Mouse (Mus musculus) cerebellum, adult (tissue): Measurements from ENCODE around the gene Ch25h.

Source experiments
- ATAC-seq: cut with Nextera tagmentation; 2 replicates; pipeline ENCODE4 v1.9.2; 2017; ENCODE audit warnings: mild to moderate bottlenecking, moderate library complexity, mixed read lengths; ENCODE audit not compliant: insufficient number of reproducible peaks, low FRiP score, low TSS enrichment

The Ch25h gene

DNA sequence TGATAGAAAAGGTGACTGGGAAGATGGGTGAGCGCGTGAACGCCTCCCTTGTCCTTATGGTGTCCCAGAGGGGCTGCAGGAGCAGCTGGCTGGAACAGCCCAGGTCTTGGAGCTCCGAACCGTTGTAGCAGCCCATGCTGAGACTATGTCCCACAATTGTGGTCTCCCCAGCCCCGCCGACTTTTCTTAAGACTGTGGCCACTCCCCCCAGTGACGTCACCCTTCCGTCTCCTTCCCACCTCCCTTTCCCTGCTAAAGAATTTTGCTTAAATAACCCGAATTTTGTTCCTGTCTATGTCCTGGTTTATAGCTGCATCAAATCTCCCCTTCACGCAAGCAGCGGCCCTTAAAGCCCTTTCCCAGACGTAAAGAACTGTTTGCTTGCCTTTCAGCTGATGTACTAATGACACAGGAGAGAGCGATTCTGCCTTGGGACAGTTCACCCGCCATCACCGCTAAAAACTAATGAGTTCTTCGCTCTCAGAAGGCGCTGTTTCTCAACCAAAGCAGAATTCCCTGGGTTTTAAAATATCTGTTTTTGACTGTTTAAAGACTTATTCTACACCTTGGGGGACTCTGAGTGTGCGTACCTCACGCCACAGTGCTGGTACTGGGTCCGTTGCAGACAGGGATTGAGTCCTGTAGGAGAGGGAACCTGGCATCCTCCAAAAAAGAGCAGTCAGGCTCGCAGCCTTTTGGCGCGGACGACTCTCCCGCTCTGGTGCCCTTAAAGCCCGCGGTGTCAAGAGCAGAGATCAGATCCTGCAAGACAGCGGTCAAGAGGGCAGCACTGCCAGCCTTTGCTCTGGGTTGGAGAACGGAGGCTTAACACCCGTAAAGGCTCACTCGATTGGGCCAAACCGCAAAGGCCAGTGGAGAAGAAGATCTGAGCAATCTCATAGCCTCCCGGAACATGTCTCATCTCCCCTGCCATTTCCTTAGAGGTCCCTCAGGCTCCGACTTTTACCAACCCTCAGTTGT lies at the start of gene Ch25h:
Ch25h (minus strand) TSS at position 174 of the 981 bp plus-strand sequence.
- ATAC-seq, result peak; percentile 47

DNA sequence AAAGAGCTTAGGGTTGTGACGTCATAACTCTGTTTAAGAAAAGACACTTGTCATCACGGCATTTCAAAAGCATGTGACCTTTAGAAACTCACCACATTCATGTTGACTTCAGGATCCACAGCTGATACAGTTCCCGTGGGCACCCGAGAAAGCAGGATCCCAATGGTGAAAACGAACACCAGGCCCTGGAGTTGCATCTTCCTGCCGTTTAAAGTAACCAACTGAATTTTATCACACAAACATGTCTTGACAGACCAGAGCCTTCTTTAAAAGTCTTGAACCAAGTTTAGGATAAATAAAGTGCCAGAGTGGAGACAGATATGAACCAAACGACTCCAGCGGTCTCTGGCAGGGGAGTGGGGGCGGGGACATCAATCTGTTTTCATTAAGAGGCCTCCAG lies 49.7 kb upstream of the Ch25h start:
- no peak for ATAC-seq

DNA sequence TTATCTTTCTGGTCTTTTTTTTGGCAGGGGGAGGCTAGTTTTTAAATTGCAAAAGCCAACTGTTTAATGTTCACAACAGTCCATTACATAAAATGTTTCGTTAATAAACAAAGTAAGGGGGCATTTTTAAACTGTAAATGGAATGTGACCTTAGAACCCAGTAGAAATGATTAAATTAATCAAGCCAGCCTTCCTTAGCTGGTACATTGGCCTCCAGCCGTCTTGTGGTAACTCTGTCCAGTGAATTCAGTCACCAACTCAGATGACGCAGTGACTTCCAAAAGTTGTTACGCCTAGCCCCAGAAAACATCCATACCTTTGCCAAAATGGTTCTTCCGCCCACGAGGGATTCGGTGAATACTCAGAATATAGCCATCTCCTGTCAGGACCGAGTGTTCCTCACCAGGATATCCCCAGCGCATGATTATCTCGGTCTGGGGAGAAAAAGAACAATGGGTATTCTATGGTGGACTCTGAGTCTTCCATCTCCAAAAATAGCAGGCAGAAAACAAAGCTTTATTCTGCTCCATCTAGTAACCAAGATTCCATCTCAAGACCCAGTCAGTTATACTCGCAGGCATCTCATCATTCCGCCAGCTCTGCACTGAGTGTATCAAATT lies 48.3 kb upstream of the Ch25h start:
- ATAC-seq, result no peak

DNA sequence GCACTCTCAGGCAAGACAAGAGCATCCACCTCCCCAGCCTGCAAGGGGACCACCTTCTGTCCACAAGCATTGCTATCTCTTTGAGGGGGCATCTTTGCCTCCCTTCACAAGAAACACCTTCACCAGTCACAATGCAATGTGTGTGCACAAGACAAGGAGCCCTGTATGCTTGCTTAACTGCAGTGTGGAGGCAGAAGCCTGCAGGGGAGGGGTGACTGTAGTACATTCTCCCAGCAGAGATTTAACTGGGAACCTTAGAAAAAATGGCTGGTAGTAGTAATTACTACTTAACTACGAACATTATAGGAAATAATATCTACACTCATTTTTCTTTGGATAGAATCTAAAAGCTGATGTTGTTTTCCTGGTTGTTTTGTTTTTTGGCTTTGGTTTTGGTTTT lies 47.0 kb upstream of the Ch25h start:
- no peak for ATAC-seq

DNA sequence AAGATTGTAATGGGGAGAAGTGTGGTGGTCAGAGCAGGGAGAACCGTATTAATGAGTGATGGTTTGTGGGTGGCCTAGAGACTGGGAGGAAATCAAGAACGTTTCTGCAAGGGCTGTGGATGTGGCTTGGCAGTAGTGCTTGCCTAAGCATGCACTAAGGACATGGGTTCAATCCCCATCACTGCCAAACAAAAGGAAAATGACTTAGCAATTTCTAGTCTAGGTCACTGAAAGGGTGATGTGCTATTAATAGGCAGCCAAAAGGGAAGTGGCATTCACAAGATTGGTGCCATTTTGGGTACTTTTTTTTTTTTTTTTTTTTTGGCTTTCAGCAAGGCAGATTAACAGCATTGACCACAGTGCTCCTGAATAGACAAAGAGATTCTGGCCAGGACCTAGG lies 46.4 kb upstream of the Ch25h start:
- ATAC-seq, result no peak

DNA sequence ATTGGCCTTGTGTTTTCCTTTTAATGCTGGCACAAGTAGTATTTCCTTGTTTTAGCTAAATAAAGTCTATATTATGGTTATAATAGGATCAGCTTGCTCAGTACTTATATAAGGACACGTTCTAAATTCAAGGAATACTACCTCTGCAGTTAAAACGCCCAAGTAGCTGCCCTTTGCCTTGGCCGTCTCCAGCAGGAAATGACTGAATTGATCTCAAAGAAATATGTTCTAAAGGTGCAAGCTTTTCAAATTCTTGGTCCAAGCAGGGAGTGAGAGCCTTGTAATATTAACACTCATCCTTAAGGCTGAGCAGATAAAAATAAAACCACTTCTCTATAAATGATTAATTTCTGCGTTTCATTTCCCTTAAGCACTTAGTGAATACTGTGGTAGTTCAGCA lies 45.1 kb upstream of the Ch25h start:
- ATAC-seq, result no peak

DNA sequence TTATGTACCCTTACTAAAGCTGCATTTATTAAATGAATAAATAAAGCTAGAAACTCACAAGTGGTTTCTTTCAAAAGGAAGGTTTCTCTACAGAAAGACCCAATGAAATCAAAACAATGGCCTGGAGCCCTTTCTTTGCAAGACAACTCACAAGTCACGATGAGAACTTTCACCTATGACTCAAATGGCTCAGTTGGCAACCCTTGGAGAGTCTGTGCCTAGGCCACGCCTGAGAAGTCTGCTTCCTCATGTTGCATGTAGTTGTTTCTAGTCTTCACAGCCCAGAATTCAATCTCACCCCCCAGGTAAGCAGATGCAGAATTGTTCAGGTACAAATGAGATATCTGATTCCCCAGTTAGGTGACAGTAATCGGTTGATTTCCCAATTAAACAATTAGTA lies 44.7 kb upstream of the Ch25h start:
- ATAC-seq, result no peak

DNA sequence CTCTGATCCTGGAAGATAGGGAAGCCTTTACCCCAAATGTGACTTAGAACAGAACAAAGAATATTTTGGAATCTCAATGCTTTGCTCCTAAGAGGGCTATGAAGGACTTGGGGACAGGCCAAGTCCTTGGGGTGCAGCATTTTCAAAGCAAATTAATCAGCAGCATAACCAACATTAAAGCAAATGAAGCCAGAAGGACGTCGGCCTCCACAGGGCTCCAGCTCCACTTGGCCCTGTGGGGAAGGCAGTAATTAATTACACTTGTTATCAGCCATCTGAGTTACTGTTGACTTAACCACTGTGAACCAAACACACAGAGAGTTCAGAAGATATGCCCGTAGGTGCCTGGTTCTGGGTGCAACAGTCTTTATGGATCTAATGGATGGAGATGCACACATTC lies 43.8 kb upstream of the Ch25h start:
- ATAC-seq, result no peak

DNA sequence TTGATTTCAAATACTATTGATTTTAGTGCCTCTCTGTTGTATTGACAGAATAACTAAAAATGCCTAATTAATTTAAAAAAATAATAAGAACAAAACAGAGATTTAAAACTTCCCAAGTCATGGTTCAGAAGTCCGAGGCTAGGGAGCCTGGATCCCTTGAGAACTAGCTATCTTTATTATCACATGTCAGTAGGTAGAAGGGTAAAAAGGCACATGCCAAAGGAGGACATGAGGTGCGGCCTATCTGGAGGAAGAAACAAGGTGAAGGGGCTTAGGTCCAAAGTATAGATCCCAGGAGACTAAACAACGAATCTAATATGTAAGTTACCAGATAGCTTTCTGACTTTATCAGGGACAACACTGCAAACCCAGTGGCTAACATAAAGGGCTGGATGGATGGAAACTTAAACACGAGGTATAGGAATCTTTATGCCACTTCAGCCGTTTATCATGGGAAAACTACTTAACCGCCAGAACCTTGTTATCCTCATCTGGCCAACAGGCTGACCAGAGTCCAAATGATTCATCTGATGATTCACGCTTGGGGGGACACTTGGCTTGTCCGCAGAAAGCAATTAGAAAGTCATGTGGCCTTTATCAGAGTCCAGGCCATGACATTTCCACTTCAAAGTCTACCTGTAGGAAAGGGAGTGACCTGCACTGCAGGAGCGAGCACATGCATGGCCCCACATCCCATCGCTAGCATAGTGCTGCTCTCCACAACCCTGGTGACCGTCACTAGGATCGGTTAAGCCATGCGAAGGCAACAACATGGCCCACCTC lies 43.0 kb upstream of the Ch25h start:
- ATAC-seq, result peak; percentile 45

DNA sequence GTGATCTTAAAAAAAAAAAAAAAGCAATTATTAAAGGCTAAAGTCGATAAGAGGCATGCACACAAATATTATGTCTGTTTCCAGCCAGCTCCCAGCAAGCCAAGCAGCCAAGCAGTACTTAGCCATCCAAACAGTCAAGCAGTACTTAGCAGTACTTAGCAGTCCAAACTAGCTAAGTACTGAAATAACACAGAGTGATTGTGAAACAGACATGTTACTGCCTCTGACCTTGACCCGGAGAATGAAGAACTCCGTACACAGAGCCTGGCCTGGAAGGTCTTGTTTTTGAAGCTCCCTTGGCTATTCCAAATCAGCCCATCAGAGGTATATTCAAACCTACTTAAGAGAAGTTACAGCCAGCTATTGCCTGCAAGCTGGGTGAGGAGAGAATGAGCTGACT lies 42.2 kb upstream of the Ch25h start:
- no peak for ATAC-seq

DNA sequence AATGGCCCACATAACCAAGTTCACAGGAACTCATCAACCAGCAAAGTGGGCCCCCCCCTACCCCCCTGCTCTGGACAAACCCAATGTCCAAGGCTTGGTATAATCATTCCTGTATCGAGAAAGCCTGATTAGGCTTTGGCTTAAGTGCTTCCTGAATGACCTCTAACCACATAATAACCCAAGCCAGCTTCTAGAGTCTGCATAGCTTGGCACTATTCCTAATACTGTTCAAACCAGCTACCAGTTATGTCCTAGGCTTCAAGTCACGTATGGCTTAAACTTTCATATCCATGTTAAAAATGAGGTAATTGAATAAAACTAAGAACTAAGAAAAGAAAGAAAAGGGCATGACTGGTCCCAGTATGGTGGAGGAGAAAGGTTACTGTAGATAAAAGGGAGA lies 41.4 kb upstream of the Ch25h start:
- ATAC-seq, result no peak

DNA sequence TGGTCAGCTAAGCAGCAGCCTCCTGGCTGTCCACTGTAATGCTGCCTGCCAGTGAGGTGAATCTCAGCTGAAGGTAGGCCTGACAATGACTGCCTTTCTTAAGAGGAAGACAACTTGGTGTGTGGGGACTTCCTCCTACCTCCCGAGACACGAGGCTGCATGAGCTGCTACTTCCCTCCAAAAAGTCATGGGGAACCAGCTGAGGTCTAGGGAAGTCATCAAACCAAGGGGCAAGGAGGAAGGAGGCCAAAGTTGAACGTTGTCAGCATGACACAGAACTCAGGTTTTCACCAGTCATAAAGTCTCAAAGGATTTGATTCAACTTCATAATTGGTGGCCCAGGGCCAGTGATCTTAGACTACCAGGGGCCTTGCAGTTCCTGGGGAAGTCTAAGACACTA lies 40.7 kb upstream of the Ch25h start:
- no peak for ATAC-seq

DNA sequence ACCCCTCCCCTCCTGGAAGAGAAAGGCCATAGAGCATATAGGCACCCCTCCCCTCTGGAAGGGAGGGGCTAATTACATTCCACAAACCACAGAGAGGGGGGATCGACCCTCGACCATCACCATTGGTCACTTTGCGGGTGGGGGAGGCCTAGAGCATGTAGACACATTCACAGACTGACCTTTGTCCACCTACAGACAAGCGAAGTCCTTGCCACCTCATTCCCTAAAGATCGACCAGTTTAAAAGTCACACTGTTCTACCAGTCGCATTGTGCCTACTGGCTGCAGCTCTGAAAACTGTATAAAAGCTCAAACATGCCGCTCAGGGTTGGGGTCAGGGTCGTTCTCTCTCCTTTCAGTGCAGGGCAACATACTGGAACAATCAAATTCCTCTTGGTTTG lies 36.6 kb upstream of the Ch25h start:
- no peak for ATAC-seq

DNA sequence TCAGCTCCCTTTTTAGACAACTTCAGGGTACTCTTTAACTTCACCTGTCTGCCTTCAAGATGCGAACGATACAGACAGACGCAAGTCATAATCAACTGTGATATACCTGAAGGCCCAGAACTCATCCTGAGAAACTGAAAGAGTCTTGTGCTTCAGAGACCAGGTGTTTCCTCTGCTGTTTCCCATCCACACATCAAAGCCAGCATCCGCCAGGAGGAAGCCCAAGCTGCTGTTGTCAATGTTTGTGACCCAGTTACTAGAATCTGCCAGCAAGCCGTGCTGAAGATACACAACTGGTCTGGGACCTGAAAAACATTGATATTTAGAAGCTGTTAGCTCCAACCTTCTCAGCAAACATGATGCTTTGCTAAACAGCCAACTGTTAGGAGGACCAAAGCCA lies 35.8 kb upstream of the Ch25h start:
- ATAC-seq, result no peak

DNA sequence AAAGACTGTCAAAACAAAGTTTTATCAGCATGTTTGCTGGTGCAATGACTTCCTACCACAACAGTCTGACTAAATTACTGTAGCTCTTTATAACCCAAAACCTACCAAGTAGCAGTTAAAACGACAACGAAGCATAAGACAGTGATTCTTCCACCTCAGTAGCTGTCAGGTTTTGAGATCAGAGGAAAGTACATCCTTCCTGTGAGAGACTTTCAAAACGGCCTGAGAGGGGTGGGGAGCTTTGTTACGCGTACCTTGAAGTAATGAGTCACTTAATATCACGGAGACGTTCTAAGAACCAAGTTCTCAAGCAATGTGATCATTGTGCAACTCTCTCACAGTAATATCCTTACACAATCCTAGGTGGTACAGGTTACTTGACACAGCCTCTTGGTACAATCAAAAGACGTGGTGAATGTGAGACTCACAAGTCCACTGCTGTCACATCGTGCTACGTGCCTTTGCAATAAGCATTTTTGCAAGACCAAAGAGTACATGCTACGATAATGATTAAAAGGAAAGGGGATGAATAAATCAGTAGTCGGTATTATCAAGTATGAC lies 30.3 kb upstream of the Ch25h start:
- ATAC-seq, result no peak

DNA sequence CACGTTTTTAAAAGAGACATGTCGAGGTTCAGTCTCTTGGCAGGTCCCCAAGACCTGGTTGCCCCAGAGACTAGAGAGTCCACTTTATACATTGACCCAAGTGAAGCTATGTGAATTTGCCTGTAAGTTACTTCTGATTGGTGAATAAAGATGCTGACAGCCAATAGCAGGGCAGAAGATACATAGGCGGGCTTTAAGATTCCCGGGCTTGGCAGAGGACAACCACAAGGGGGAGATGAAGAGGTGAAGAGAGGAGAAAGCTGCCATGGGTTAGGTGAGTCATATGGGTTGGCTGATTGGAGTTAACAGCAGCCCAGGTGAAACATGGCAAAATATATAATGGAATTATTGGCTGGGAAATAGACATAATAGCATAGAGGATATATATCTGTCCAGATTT lies 25.8 kb upstream of the Ch25h start:
- peak; percentile 83 for ATAC-seq

DNA sequence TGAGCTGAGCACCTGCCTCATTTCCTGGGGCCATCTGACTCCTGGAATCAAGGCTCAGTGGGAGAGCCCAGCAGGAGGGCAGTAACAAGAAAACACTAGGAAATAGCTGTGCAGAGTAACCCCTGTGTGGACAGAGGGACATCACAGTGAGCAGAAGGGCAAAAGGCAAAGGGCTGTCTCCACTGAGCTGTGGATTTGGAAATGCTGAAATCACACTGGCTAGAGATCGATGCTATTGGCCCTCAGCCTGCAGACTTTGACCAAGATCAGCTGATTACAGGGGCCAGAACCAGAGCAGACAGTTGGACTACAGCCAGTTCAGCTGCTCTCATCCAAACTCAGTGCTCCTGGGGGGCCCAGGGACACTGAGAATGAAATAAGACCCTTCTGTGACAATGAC lies 21.4 kb upstream of the Ch25h start:
- no peak for ATAC-seq

DNA sequence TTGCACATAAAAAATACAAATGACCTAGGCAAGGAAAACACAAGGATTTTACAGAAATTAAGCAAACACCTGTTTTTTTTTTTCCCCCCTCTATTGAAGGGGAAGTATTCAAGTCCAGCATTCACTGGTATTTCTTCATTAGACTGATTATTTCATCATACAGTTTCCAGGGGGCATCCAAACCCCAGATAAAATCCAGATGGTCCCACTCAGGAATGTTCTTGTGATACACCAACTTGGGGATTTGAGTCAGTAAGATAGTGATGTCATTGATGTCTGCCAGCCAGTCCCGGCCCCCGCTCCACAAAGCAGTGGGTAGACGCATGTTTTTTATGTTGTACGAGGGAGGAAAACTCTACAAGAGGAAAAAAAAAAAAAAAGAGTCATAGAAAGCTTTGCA lies 18.9 kb upstream of the Ch25h start:
- no peak for ATAC-seq

DNA sequence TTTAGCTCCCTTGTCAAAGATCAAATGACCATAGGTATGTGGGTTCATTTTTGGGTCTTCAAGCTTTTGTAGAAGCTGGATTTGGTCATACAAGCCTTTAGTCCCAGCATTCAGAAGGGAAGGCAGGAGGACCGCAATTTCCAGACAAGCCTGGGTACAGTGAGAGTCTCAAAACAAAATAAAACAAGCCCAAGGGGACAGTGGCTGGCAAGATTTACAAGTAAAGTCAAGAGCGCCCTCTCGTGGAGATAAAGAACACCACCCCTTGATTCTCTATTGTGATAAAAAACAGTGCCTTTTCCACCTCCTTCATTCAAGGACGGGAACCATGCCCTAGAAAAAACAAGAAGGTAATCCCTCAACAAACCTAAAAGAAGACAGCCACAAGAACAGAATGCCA lies 8.6 kb upstream of the Ch25h start:
- no peak for ATAC-seq

DNA sequence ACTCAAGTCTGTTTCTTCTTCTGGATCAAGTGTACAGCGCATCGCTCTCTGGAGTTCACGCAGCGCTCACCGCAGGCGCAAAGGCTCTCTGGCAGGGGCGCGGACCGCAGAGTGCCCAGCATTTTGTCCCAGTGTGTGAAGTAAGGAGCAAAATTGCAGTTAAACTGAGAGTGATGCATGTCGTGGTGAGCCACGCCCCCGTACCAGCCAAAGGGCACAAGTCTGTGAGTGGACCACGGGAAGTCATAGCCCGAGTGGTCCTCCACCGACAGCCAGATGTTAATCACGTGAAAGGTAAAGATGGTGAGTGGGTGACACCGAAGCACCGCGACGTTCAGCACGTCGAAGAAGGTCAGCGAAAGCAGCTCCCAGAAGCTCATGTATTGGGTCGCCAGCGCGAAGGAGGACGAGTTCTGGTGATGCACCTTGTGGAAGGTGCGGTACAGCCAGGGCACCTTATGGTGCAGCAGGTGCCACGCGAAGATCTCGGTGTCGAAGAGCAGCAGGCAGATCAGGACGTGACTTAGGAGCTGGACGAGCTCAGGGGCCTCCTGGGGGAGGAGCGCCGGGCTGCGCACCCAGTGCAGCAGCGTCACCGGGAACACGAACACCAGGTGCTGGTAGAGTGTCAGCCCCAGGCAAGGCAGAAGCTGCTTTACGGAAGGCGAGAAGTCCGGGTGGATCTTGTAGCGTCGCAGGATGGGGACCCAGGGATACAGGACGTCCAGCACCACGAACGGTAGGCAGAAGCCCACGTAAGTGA lies 555 bp downstream of the Ch25h start:
- peak; percentile 39; the same call in 1 of the 2 replicates for ATAC-seq
